Mouse (Mus musculus) v-Abl transformed pro-B cells (cell line): Measurements from ENCODE around the gene Dnajc8.

Experiments
- in situ Hi-C, 2 experiments: fragments of 400-800 bp; cut with MboI; formaldehyde crosslinking; loops; one replicate each; pipeline ENCODE4 v1.15.1; 2025; ENCODE audit not compliant: unreplicated experiment in 2 of 2

The Dnajc8 gene

DNA sequence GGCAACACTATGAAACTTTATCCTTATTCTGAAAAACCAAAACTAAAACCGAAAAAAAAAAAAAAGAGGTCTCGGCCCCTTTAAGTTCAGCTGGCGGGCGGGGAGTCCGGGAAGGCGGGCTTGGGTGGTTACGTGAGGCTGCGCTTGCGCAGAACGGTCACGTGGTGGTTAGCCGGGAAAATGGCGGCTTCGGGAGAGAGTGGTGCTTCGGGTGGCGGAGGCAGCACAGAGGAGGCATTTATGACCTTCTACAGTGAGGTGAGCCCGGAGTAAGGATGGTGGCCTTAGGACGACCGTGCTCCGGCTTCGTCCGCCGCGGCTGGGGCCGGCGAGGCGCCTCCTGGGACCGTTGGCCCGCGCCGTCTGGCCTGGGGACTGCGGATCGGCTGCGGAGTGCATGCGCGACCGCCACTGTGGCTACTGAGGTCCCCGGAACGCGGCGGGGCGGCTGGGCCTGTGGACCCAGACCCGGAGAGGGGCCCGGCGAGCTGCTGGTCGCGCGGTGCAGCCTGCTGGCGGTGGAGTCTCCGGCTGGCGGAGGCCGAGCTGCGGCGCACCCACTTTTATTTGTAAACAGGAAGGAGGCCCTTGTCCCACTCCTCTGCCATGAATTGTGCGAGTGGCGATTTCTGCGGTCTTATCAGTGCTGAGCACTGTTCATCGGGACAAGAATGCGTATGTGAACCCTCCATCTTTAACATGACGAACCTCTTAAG lies at the start of gene Dnajc8:
Dnajc8 (plus strand) TSS at position 145 of the 716 bp plus-strand sequence.
- in situ Hi-C loops: no loop called here

DNA sequence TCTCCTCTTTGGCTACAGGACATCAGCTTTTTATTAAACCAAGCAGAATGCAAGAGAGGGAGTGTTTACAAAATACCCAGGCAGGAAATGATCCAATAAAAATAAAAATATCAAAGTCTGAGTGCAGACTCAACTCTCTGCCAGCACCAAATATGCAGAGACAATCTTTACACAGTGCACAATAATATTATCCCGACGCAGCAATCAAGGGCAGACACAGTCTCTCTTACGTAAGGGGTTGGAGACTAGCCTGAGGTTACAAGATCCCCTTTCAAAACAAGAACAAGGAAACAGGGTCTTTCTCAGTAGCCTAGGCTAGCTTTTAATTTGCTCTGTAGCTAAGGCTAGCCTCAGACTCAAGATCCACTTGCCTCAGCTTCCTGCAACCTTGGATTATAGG lies 46.8 kb upstream of the Dnajc8 start:
- in situ Hi-C loops: no loop called here

DNA sequence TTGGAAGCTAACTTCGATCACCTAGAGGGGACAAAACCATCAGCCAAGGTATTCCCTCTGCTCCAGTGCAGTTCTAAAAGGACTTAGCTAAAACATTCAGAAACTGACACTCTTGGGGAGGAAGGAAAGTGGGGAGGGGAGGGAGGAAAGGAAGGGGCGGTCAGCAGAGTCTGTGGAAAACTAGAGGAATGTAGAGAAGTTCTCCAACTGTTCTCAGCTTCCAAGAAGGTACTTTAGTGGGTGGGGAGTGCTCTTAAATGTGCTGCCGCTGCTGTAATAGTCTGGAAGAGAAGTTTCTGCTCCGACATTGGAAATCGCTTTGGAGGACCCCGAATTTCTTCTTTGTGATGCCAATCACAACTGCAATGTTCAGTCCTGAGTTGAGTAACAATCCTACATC lies 46.4 kb upstream of the Dnajc8 start:
- in situ Hi-C loops: no loop called here

DNA sequence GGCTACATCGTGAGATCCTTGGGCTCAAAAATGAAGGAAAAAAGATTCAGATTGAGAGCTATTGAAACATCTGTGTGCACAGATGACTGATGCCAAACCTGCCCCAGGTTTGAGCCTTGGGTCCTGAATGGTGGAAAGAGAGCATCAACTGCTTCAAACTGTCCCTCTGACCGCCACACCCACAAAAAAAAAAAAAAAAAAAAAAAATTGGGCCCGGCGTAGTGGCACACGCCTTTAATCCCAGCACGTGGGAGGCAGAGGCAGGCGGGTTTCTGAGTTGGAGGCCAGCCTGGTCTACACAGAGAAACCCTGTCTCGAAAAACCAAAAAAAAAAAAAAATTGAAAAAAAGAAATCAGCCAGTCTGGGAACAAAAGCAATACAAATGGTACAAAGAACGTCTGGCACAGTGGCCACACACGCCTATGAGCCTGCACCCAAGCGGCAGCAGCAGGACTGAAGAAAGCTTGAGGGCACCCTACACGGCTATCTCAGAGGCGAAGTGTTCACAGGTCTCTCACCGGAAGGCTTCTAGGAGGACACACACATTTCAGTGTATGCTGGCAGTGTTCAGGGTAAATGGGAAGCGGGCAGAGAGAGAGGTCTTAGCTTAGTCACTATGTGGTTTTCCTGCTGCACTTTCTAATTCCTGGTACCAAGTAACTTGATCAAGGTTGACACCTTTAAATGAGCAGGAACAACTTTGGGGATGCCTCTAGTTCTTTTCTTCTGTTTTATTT lies 44.9 kb upstream of the Dnajc8 start:
- in situ Hi-C loops: no loop called here

DNA sequence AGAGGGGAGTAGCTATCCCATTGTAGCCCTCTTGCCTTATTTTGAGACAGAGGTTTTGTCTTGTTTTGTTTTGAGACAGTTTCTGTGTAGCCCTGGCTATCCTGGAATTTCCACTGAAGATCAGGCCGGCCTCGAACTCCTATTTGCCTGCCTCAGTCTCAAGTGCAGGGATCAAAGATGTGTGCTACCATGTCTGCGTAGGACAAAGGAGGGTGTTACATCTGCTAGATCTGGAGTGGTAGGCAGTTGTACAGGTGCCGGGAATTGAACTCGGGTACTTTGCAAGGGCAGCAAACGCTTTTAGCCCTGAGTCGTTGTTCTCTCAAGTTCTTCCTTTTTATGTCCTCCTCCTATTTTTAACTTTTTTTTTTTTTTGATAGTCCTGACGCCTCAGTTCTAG lies 44.3 kb upstream of the Dnajc8 start:
- in situ Hi-C loops: no loop called here

DNA sequence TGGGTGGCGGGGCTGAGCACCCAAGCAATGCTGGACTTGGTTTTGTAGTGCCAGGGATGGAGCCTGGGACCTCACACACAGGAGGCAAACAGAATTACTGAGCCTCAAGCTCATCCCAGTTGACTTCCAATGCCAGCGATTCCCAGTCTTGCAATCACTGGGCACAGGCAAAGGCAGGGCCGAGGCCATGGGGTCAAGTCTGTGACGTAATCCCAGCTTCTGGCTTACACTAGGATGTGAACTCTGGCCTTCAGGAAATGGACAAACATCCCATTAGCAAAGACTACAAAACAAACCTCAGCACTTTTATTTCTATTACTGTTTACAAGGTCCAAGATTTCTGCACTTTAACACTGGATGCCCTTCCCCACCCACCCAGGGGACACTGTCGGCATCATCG lies 43.6 kb upstream of the Dnajc8 start:
- in situ Hi-C loops: no loop called here

DNA sequence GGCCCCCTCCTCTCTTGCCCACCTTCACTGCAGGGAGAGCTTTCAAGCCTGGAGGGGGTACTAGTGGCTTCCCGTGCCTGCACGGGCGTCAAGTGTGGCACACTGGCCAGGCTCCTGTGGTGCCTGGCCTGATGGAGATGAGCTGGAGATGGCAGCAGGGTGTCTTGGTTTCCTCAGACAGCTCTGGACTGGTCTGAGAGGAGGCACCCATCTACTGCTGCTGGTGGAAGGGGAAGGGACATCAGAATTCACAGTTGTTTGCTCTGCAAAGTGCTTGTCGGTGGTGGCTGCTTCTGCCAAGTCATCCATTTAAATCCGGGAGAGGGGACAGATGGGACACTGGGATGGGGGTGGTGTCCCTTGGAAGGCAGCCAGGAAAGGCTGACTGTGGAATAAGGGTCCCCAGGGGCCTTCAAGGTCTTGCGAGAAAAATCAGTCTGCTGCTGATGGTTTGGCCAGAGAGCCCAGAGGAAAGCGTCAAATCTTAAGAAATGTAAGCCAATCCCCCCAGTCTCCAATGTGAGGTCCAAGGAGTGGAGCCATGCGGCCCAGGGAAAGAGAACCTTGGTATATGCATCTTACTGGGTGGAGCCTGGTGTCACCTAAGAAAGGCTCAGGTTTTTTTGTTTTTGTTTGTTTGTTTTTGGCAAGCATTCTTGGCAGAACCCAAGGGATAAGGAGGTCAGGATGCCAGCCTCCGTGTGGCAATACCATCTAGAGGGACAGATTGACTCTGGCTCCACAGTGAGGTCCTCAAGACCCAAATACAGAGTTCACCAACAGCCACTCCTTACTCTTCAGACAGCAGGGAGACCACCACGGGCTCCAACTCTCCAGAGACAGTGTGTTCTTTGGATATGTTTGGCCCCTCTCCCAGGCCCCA lies 42.9 kb upstream of the Dnajc8 start:
- in situ Hi-C loops: no loop called here

DNA sequence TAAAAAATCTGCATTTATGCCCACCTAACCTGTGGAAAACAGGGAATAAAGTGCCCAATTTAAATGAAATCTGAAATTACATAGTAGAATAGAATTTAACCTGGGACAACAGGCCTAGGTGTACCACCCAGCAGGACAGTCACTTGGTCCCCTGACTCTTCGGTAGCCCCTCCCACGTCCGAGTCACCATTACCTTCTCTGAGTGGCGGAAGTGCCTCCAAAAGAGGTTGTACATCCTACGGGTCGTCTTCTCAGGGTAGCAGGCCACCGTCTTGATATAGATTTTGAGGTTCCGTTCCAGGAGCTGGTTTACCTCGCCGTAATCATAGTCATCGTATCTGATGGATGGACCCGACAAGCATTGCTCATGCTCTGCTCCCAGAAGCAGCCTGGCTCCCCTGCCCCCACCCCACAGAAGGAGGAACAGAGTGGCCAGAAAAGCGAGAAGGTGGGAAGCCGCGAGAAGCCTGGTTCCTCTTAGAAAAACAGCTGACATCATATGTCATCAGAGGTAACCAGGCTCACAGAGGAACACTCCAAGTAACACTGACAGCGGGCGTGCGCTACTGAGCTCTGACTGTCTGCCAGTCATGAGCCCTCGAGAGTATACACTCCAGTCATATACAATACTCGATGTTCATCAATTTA lies 41.0 kb upstream of the Dnajc8 start:
- in situ Hi-C loops: no loop called here

DNA sequence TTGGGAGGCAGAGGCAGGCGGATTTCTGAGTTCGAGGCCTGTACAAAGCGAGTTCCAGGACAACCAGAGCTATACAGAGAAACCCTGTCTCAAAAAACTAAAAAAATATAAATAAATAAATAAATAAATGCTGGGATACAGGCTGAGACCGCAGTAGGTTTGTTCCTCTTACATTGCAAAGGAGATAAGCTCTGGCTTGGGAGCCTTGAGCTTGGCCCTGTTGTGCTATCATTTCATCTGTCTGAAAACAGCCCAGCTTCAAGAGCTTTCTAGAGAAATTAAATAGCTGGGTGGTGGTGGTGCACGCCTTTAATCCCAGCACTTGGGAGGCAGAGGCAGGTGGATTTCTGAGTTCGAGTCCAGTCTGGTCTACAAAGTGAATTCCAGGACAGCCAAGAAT lies 33.7 kb upstream of the Dnajc8 start:
- in situ Hi-C loops: loop anchor here (25.0 kb wide), 2 partner anchors 514 to 1539 kb away; no protein-coding TSS in a partner anchor

DNA sequence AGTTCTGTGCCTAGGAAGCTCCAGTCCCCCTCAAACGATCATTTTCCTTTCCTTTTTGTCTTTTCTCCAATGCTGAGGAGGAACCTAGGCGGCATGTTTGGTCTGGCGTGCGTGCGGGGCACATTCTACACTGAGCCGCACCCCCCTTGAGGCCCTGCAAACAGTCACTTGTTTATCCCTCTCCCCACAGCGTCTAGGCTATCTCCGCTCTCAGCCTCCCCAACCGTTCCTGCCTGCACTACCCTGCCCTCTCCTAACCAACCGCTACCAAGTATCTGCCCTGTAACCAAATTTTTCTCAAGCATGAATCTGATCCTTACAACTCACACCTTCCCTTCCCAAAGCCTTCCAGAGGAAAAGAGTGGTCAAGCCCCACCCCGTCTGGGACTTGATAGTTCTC lies 32.0 kb upstream of the Dnajc8 start:
- in situ Hi-C loops: loop anchor here (25.0 kb wide), 2 partner anchors 516 to 1541 kb away; no protein-coding TSS in a partner anchor

DNA sequence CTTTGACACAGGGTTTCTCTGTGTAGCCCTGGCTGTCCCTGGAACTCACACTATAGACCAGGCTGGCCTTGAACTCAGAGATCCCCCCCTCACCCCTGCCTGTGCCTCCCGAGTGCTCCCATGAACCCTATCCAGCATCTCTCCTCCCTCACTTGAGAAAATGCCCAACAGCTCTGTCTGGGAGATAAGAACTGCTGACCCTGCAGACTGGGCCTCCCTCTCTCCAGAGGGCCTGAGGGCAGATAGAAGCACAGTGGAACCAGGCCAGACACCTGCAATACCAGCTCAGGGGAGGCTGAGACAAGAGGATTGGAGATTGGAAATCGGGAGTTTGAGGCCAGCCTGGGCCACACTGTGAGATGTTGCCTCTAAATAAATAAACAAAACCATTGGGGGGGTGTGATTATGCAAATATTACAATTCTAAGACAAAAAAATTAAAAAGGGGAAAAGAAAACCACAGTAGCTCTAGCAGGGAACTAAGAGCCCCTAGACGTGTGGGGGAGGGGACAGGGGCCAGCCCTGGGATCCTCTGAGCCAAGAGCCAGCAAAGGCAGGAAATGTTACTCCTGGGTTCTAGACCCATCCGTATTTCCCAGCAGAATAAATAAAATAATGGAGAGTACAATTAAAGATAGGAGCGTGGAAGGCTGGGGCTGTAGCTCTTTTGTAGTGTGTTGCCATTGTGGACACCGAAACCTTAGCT lies 30.2 kb upstream of the Dnajc8 start:
- in situ Hi-C loops: loop anchor here (25.0 kb wide), 2 partner anchors 518 to 1543 kb away; no protein-coding TSS in a partner anchor

DNA sequence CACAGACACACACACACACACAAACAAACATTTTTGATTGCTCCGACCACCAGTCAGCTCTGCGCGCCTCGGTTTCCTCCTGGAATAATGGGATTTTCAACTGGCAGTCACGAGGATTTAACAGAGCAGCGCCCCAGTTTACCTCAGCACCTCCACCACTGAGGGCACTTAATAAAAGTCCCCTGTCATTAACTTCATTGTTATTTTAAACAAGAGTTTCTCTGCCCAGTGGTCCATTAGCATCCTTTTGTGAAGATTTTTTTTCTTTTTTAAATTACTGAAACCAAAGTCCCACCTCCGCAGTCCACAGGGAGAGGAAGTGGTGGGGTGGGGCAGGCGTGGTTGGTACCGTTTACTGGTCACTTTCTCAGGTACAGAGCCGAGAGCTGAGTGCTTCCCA lies 29.6 kb upstream of the Dnajc8 start:
- in situ Hi-C loops: loop anchor here (25.0 kb wide), 2 partner anchors 518 to 1543 kb away; no protein-coding TSS in a partner anchor

DNA sequence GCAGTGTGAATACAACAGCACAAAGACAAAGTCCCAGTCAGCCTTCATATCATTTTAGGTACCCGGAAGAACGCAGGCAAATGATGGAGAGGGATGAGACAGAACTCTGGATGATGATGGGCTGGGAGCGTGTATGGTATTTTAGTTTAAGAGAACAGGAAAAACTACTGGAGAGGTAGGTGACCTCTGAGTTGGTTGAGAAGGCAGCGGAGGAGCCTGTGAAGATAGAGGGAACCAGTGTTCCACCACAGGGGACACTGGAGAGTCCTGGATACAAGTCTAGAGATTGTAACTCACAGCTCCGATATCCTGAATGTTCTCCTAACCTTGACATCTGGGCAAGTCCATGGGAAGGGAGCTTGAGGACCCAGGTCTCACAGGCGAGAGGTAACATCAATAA lies 29.1 kb upstream of the Dnajc8 start:
- in situ Hi-C loops: loop anchor here (25.0 kb wide), 2 partner anchors 519 to 1544 kb away; no protein-coding TSS in a partner anchor

DNA sequence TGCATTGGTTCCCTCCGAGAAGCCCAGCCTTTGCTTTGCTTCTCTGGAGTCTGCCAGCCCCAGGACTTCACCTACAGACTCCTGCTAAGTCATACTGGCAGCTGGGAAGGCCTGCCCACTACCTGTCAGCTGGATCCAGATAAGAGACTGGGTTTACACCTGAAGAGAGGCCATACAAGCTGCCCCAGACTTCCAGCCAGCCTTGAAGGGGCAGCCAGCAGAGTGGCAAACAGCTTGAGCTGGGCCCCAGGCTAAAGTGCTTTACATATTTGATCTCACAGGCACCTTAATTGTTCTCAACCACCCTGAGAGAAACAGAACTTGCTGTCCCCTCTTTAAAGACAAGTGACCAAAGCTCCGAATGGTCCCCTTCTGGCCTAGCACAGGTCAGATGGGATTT lies 28.1 kb upstream of the Dnajc8 start:
- in situ Hi-C loops: loop anchor here (25.0 kb wide), 2 partner anchors 520 to 1545 kb away; no protein-coding TSS in a partner anchor

DNA sequence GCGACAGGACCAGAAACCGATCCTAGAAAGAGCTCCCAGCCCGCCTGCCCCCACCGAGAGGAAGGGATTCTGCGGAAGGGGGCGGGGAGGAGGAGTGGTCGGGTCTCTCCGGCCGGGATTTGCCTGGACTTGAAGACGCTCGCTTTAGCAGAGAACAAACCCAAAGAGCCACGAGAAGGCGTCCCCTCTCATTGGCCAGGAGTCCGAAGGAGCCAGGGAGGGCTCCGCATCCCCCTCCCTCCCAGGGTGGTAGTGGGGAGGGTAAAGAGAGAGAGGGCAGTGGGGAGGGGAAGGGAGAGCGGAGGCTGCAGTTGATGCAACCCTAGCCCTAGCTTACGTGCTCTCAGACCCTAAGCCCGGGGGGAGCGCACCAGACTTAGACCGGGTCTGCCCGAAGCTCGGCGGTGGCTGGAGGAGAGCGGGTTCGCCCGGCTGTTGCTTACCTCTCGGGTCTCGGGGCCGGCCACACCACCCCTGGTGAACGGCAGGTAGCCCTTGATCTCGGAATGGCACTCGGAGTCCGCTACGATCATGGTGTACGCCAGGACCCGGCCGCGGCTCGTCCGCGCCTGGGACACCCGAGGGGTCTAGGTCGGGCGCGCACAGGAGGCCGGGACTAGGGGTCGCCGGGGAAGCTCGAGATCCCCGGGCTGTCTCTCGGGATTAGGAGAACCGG lies 25.6 kb upstream of the Dnajc8 start:
- in situ Hi-C loops: loop anchor here (5.0 to 25.0 kb wide), 10 partner anchors 47 to 1547 kb away; partner anchors contain the start of genes Phactr4 (in 2 of the 2) and Med18 (in 1 of the 2)

DNA sequence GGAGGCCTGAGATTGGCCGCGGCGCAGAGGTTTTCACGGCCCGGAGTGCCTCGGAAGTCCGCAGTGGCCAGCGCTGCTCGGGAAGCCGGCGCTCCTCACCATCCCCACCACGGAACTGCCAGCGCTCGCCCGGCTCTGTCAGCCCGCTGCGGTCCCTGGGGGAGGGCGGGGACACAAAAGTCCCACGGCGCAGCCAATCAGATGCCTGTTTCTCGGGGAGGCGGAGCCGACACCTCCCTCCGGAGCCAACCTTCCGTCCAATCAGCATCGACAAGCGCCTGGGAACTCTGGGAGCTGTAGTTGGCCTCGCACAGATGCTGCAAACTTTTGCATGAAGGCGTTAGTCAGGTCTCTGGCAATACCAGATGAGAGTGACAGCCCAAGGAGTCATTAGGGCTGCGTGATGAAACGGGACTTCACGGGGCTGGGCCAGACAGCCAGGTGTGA lies 25.0 kb upstream of the Dnajc8 start, which contains the start of gene Sesn2:
Sesn2 (minus strand) TSS at position 150 of the 447 bp plus-strand sequence.
- in situ Hi-C loops: loop anchor here (5.0 to 25.0 kb wide), 10 partner anchors 48 to 1548 kb away; partner anchors contain the start of genes Phactr4 (in 2 of the 2) and Med18 (in 1 of the 2)

DNA sequence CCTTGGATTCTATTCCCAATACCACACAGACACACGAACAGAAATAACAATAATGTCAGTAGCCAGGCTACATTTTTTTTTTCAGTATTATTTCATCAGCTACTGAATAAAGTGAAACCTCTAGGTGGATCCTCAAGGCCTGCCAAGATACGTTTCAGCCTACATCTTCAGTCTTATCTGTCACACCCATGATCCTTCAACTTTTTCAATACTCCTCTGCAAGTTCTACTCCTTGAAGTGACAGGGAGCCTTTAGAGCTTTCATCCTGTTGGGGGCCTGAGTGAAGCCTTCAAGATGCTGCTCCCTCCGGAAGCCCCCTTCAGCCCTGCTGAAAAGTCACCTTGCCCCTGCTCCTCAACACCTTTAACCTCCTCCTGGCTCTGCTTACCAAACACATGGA lies 23.3 kb upstream of the Dnajc8 start:
- in situ Hi-C loops: loop anchor here (5.0 to 25.0 kb wide), 10 partner anchors 50 to 1550 kb away; partner anchors contain the start of genes Phactr4 (in 2 of the 2) and Med18 (in 1 of the 2)
